Mouse (Mus musculus): Measurements from ENCODE around the gene Rnf44.

The Rnf44 gene

DNA sequence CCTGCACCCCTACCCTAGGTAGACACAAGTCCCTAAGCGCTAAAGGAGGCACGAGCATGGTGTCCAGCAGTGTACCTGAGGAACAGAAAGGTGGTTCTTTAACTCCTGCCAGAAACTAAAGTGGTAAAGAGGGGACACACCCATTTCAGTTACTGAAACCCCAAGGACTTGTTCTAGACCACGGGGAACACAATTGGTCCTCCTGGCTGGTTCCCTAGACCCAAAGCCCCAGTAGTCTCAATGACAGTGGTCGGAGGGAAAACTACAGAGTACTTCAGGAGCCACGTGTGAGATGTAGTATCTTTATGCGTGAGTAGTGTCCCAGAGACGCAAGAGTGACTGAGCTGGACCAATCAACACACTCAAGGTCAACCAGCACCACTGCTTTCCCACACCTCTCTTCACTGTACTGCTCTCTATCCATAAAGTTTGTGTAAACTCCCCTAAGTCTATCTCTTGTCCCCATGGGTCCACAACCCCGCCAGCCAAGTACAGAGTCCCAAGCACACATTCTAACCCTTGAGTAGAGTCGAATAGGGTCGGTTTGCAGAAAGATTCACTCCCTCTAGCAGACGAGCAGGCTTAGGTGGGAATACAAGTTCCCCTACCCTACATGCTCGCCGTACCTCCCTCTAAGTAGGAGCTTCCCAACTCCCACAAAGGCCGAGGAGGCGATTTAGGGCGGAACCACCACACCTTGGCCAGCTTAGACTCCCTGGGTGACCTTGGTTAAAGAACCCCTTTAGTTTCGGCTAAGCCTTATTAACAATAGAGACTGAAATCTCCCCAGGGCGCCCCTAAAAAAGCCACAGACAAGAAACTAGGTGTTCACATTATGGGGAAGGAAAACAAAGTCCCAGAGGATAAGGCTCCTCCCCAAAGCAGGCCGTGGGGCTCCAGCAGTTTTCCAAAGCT is 7.3 kb downstream of the Rnf44 start:
- no peak for DNase-seq (ENCODE audit: low spot score)

DNA sequence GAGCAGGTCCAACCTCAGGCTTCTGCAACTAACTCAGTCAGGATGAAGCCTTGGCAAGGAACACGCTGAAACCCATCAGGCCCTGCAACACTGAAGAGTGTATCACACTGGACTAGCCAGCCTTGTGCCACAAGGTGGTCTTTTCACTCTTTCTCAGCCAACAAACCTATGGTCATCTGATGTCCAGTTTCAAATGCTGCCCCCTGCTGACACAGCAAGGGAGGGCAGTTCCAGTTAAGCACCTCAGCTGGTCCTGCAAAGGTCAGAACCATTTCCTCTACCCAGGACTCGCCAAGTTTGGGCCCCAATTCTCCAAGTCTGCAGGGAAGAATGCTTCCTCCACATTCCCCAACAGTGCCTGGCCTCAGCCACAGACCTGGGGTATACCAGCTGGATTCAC is 8.5 kb downstream of the Rnf44 start:
- no peak for DNase-seq (ENCODE audit: low spot score)

DNA sequence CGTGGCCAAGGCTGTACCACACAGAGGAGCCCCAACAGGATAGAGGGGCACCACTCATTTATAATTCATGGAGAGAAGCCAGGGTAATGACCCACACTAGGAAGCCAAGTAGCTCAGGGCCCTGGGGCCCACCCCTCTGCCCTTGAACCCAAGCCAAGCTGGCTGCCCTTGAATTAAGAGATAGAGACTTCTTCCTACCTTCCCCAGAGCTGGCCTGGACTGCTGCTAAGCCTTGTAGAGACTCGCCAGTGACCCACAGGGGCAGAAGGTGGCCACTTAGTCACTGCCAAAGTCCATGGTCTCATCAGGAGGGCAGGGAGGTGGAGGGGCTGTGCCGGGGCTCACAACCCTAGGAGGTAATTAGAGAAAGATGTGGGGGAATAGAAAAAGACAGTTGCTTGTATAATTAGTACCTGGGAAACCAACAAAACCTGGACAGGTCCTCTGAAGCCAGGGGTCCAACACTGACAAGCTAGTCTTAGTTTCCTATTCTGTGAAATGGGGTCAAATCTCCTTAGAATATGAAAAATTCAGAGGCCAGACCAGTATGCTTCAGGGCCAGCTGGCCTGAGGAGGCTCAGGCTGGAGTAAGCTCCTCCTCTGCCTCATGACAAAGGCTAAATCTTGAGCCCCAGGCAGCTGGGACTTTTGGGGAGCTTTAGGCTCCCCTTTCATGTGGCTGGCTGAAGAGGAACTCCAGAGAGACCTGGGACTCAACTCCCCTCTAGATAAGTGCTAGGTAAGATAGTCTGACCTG is 9.4 kb downstream of the Rnf44 start:
- DNase-seq (ENCODE audit: low spot score): peak; percentile 82

DNA sequence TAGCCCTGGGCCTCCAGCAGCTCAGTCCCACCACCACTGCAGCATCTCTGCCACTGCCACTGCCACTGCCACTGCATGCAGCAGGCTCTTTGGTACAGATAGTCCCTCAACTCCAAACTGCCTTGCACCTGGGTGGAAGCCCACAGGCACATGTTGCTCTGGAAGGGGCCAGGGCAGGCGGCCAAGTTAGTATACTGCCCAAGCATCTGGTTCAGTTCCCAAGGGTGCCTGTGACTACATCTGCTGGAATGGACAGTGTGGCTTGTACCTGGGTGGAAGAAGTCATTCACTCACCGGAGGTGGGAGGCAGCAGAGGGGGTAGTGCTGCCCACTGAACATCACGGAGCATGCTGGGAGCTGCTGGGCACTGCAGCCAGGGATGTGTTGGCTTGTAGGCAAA is 10.4 kb downstream of the Rnf44 start:
- DNase-seq (ENCODE audit: low spot score): no peak

DNA sequence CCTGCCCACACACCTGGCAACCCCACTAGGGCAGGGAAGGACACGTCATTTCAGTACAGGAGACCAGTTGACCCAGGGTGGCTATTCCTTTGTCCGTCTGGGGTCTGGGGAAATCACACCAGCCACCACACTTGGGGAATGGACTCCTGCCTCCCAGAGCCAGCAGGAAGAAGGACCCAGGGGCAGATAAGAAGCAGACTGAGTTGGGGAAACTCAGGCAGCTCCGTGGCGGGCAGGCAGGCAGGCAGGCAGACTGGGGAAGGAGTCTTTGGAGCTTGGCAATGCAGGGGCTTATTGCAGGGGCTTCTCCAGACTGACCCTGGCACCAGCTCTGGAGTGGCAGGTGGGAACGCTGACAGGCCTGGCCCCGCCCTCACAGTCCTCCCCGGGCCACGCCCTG is 12.4 kb downstream of the Rnf44 start:
- no peak for DNase-seq (ENCODE audit: low spot score)

DNA sequence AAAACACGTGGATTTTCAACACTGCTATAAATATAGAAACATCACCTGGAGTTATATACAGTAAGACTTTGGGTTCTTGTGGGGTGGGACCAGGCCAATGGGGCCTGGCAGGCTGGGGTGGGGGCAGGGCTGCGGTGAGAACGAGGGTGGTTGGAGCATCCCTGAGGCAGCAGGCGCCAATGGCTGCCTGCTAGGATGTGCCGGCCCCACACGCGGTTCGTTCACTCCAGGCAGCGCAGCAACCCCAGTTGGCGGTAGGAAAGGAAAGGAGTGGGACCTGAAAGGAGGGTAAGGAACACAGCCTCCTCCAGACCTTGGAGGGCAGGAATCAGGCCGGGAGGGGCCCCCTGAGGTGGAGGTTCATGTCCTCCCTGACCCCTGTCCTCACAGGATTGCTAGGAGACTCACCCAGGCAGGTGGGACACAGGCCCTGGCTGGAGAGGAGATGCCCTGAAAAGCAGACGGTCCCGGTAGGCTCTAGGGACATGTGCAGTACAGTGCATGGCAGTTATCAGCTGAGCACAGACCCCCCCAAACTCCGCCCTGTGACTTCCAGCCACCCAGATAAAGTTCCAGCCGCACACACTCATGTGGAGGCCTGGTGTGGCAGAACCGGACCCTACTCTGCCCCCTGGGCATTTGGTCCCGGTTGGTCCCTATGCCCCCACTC is 13.4 kb downstream of the Rnf44 start:
- DNase-seq (ENCODE audit: low spot score): no peak

DNA sequence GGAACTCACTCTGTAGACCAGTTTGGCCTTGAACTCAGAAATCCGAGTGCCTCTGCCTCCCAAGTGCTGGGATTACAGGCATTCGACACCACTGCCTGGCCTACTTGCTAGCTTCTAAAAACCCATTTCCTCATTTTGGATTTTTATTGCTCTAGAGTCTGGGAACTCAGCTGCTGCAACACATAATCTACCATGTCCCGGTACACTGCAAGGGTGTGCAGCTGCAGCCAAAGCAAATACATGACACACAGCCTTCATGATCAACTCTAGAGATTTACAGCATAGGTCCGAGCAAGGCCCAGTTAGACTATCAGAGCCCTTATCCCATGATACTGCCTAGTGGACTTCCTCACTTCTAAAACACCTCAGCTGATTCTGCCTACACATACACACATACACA is 15.4 kb downstream of the Rnf44 start:
- no peak for DNase-seq (ENCODE audit: low spot score)

DNA sequence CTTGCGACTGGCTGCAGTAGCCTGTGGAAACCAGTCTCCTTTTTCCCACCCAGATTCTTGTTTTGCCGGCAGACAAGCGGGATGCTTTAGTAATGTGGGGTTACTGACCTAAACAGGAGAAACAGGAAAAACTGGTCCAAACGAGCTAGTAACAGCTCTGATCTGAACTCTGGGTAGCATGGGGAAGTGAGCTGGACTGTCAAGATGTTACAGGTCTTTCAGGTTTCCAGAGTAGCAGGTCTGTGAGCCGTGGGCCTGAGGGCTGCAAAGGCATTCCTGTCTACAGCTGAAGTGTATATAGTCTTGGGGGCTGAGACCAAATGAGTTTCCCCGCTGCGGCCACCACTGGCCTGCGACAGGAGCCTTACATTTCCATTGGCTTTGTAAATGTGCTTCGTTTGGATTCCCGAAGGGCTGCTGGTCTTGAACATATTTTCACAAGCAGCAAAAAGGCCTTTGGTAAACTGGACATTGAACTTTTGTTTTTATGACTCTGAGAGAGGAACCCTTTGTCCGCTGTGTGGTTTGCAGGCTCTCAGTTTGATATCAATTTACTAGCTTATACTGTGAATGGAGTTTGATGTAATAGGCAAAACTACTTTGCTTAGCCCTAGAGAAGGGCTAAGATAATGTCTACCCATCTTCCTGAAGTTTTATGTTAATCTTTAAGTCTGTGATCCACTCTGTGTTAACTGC is 17.7 kb downstream of the Rnf44 start:
- no peak for DNase-seq (ENCODE audit: low spot score)

DNA sequence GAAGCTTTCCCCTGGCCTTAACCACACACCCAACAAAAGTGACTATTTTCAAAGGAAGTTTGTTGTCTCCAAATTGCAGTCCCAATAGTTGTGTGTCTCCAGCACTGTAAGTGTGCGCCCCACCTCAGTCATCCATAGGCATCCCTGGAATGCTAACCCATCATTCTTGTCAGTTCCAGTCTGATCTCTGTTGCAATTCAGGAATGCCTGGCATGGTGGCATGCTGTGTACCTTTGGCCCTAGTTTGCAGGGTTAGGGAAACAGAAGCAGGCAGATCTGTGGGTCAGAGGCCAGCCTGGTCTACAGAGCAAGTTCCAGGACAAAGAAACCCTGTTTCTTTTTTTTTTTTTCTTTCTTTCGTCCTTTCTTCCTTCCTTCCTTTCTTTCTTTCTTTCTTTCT is 23.2 kb downstream of the Rnf44 start:
- no peak for DNase-seq (ENCODE audit: low spot score)

DNA sequence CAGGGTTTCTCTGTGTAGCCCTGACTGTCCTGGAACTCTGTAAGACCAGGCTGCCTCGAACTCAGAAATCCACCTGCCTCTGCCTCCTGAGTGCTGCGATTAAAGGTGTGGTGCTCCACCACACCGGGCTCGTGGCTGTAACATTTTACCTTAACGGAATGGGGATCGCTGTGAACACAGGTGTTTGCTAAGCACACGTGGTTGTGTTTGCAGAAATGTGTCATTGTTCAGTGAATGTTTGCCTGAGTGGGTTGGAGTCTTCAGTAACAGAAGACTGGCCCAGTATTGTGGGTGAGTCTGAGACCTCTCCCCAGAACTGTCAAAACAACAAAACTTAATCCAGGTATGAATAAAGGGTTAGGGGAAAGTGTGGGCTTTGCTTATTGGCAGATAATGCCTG is 28.6 kb downstream of the Rnf44 start:
- no peak for DNase-seq (ENCODE audit: low spot score)

DNA sequence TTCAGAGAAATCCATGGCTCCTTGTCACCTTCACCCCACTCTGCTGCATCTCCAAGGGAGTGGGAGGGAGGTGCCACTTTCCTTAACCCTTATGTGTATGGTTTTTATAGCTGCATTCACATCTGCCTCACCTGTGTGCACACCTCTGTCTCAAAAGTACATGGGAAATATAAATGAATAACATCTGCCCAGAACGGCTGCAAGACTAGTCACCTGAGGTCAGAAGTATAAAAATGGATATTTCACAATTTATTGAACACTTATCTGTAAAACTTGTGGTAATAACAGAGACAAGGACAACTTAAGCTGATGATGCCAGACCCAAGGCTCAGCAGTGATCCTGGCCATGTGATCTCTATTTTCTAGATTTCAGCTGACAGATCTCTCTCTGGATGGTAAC is 29.2 kb downstream of the Rnf44 start:
- DNase-seq (ENCODE audit: low spot score): no peak

DNA sequence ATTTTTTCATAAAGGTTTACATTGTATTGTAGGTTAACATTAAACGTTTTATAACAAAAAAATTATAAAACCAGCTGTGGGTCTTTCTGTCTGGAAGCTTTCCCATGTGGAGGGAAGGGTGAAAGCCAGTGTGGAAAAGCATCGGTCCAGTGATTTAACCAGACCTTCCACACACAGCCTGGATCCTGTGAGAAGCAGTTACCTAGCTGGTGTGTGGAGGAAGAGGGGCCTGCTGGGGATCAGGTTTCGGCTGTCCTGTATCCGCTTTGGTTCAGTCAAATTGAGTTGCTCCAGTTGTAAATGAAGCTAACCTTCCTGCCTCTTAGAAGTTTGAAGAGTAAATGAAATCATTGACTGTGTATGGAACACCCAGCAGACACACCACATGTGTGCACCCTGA is 29.7 kb downstream of the Rnf44 start:
- DNase-seq (ENCODE audit: low spot score): no peak

DNA sequence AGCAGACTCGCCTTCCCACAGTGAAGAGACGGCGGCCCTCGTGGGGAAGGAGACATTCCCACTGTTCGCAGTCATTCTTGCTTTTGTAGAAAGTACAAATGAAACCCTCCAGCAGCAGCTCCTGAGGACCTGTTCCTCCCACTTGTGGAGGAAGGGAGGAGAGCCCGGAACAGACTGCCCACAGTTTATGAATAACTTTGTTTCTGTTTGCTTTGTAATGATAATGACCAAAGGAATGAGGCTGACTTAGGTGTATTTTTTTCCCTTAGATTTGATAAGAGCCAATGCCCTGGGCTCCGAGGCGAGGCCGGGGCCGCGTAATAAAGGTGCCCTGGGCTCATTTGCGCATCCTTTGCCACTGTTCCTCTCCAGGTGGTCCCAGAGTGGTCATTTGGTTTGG is 32.3 kb downstream of the Rnf44 start:
- no peak for DNase-seq (ENCODE audit: low spot score)

DNA sequence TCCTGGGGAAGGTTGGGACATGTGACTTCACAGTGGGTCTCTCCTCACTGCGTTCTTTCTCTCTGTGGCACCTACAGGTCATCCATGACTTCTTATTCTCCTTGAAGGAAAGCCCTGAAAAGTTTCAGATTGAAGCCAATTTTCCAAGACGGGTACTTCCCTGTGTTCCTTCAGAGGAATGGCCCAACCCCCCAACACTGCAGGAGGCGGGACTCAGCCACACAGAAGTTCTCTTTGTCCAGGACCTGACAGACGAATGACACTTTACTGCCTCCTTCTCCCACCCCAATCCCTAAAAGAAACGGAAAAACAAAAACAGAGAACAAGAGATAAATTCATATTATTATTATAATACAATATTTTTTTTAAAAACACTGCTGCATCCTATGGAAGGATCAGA is 32.8 kb downstream of the Rnf44 start:
- DNase-seq (ENCODE audit: low spot score): no peak

DNA sequence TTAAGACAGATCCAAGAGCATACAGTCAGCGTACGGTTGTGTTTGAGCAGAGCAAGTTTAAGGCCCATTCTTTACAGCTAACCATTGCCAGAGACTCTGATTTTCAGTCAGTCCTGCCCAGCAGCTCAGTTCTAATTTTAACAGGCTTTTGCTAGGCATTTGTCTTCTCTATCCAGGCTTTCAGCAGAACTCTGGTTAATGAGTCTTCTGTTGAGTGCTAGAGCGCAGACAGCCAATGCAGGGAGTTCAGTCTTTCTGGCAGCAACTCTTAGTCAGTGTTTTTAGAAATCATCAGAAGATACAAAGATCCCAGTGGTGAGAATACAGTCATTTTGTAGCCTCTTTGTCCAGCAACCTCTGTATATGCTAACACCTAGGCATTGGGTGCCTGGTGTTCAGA is 43.2 kb downstream of the Rnf44 start:
- DNase-seq (ENCODE audit: low spot score): no peak

DNA sequence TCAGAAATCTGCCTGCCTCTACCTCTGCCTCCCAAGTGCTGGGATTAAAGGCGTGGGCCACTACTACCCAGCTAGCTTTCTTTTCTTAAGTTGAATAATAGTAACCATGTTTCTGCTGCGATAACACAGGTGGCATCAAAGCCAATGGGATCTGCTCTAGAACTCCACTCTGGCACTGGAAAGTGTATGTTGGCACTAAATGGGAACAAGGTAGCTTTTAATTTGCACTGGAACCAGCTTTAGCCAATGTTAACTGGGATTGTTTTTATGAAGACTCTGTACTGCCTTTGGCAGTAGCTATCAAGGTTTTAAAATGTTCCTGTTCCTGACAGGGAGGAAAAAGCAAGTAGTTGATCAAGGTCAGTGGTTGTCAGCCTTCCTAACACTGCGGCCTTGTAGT is 58.7 kb downstream of the Rnf44 start:
- no peak for DNase-seq (ENCODE audit: low spot score)

DNA sequence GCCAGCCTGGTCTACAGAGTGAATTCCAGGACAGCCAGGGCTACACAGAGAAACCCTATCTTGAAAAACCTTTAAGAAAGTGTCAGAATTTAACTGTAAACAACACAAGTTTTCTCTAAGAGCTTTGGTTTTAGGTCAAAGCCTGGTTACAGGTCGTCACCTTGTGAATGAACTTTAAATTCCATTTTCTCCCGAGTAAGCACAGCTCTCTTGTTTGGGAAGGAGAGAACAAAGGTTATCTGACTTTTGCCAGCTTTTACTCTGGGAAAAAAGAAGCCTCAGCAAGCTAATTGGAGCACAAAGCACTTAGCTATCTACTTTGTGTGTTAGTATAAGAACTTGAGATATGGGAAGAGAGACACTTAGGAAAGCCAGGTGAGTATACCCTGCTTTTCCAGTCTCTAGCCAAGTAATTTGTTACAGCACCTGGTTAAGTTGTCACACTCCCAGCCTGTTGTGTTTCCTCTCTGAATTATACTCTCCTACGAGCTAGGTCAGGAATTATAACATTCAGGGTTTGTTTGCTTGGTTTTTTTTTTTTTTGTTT is 60.9 kb downstream of the Rnf44 start:
- no peak for DNase-seq (ENCODE audit: low spot score)

All from ovary, adult 18-20 months (tissue).